8 mouse cellular contexts compared by ENCODE assay signal in the genomic region with DNA sequence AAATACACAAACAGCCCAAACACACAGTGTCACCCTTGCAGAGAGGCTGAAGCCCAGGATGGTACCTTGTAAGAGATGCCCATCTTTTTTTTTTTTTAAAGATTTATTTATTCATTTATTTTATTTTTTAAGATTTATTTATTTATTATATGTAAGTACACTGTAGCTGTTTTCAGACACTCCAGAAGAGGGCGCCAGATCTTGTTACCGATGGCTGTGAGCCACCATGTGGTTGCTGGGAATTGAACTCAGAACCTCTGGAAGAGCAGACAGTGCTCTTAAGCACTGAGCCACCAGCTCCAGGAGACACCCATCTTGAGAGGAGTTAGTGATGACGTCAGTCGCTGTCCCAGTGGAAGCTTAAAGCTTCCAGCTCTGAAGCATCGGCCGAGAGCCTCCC. TPM values are rescaled to one million over a fixed set of nuclear protein-coding genes. Genes with fewer than 3 reads are reported as not detected.
DNase-seq lines count a peak whose midpoint lies in the region; ATAC-seq and TF ChIP-seq lines count a peak whose summit lies in the region.
"Not testable (repeated sequence)": the region's sequence is repeated elsewhere in the genome, so short reads cannot be mapped to it uniquely, and the experiment has no call there.

No protein-coding gene starts in this region.

- 79% methylated on average over 6 of the region's 6 CpGs for WGBS in forebrain, postnatal 0 days
- 80% methylated on average over 6 of the region's 6 CpGs for WGBS in intestine, postnatal 0 days
- WGBS in liver, adult 2 months: 92% methylated on average over 6 of the region's 6 CpGs

- CTCF ChIA-PET in Patski (lab: Charles Lee): not testable (repeated sequence)

- not testable (repeated sequence) for H3K4me3 ChIP-seq in forebrain, postnatal 0 days (ENCODE audit: low read depth, low read length); intestine, postnatal 0 days (ENCODE audit: low read depth, low read length); liver, adult 2 months (ENCODE audit: insufficient read depth, low read depth, low read length)

- H3K4me2 ChIP-seq in forebrain, postnatal 0 days (ENCODE audit: low read depth); intestine, postnatal 0 days (replicated peaks; ENCODE audit: low read depth): not testable (repeated sequence)

- peaks cover 70% of the 10 kb centered on the region for H3K36me3 ChIP-seq in forebrain, postnatal 0 days (ENCODE audit: insufficient read depth)
- H3K36me3 ChIP-seq in intestine, postnatal 0 days (ENCODE audit: control insufficient read depth, insufficient read depth): peaks cover 82% of the 10 kb centered on the region
- peaks cover 34% of the 10 kb centered on the region for H3K36me3 ChIP-seq in liver, adult 2 months (ENCODE audit: control insufficient read depth, insufficient read depth, low read length)

- POLR2A ChIA-PET in Patski (lab: Charles Lee): not testable (repeated sequence)

- H3K27ac ChIP-seq in forebrain, postnatal 0 days (ENCODE audit: low read depth, low read length); intestine, postnatal 0 days (ENCODE audit: low read depth, low read length); liver, adult 2 months (replicated peaks; ENCODE audit: insufficient read depth, low read depth, low read length): not testable (repeated sequence)

- H3K9me3 ChIP-seq in forebrain, postnatal 0 days (ENCODE audit: low read length); intestine, postnatal 0 days (ENCODE audit: control insufficient read depth): not testable (repeated sequence)

- DNase-seq in B cell, adult 2 months: peak; percentile 52 to 54
- DNase-seq in Patski (ENCODE audit: low read depth, low spot score); brain, embryonic 14.5 days (ENCODE audit: low read depth); forebrain, postnatal 0 days; liver, adult 2 months (ENCODE audit: extremely low read depth, low read depth, low spot score): not testable (repeated sequence)
- DNase-seq in lung, postnatal 10 days: peak; percentile 23
- peak; percentile 50 for DNase-seq in thymus, postnatal 14 days

- not testable (repeated sequence) for H3K9ac ChIP-seq in forebrain, postnatal 0 days; intestine, postnatal 0 days (ENCODE audit: low read depth, low read length); liver, adult 2 months (ENCODE audit: low read depth, low read length)

- in situ Hi-C loops in Patski (cut with MboI; ENCODE audit: low pct_unique_long_range_greater_than_20kb): not testable (repeated sequence)

- ATAC-seq in Patski; forebrain, postnatal 0 days; intestine, postnatal 0 days: not testable (repeated sequence)

- H3K4me1 ChIP-seq in forebrain, postnatal 0 days (ENCODE audit: insufficient read depth); intestine, postnatal 0 days (replicated peaks; ENCODE audit: control insufficient read depth, insufficient read depth, low read length); liver, adult 2 months (ENCODE audit: control insufficient read depth, insufficient read depth, low read length): not testable (repeated sequence)

- not testable (repeated sequence) for H3K27me3 ChIP-seq in Patski; forebrain, postnatal 0 days (ENCODE audit: insufficient read depth, low read length); intestine, postnatal 0 days (replicated peaks; ENCODE audit: control insufficient read depth, insufficient read depth, low read length); liver, adult 2 months (ENCODE audit: control insufficient read depth, insufficient read depth, low read length)

- TF ChIP-seq CTCF in Patski (IDR thresholded peaks at IDR 0.05): peak; percentile 56
- 0 out of 2 replicates have a peak, but pooled peaks have one; percentile 1 for TF ChIP-seq CTCF in brain, embryonic 14.5 days (IDR thresholded peaks at IDR 0.05; ENCODE audit: borderline replicate concordance, extremely low read depth, insufficient read depth, insufficient read length)
- peak; percentile 16; the same call in 1 of the 2 replicates for TF ChIP-seq CTCF in forebrain, postnatal 0 days (IDR thresholded peaks at IDR 0.05; ENCODE audit: low read depth)
- peak; percentile 44 for TF ChIP-seq CTCF in intestine, postnatal 0 days (IDR thresholded peaks at IDR 0.05; ENCODE audit: low read depth)
- peak; percentile 28; the same call in 1 of the 2 replicates for TF ChIP-seq CTCF in liver, adult 2 months (IDR thresholded peaks at IDR 0.05; ENCODE audit: low read depth, low read length)

- not testable (repeated sequence) for TF ChIP-seq POLR2A in brain, embryonic 14.5 days (IDR thresholded peaks at IDR 0.05; ENCODE audit: borderline replicate concordance, extremely low read depth, insufficient read depth, insufficient read length, poor library complexity, severe bottlenecking); liver, adult 2 months (IDR thresholded peaks at IDR 0.05; ENCODE audit: extremely low read depth, insufficient read depth, low read length)

- H3K79me2 ChIP-seq in liver, adult 2 months (ENCODE audit: control insufficient read depth, insufficient read depth, low read length): not testable (repeated sequence)

RNA-seq across cellular contexts. Expression of a gene that starts 26.5 kb away (rescaled TPM):
- polyA plus RNA-seq in Patski (2021): 50.6 TPM
- polyA plus RNA-seq in brain, embryonic 14.5 days (2012; rRNA removed): 34.1 and 35.3 TPM in 2 replicates
- 40.8 and 47.6 TPM in 2 replicates for total RNA-seq in forebrain, postnatal 0 days (2014; rRNA removed)
- 20.3 and 24.0 TPM in 2 replicates for polyA plus RNA-seq in forebrain, postnatal 0 days (2015; fragmentation: Nextera tagmentation; extraction: Ambion mirVana)
- polyA plus RNA-seq in intestine, postnatal 0 days (2015; fragmentation: Nextera tagmentation; extraction: Ambion mirVana): 46.8 and 48.3 TPM in 2 replicates
- 10.0 and 11.4 TPM in 2 replicates for total RNA-seq in liver, adult 2 months (2014; rRNA removed)
- 6.8 and 8.3 TPM in 2 replicates for polyA plus RNA-seq in liver, adult 2 months (2012; rRNA removed)

RNA-seq across cellular contexts. Expression of a gene that starts 36.8 kb away (rescaled TPM):
- polyA plus RNA-seq in Patski (2021): 40.4 TPM
- polyA plus RNA-seq in brain, embryonic 14.5 days (2012; rRNA removed): 34.1 and 46.3 TPM in 2 replicates
- 9.2 and 13.3 TPM in 2 replicates for total RNA-seq in forebrain, postnatal 0 days (2014; rRNA removed)
- polyA plus RNA-seq in forebrain, postnatal 0 days (2015; fragmentation: Nextera tagmentation; extraction: Ambion mirVana): 9.8 and 20.1 TPM in 2 replicates
- 10.4 and 11.8 TPM in 2 replicates for polyA plus RNA-seq in intestine, postnatal 0 days (2015; fragmentation: Nextera tagmentation; extraction: Ambion mirVana)
- total RNA-seq in liver, adult 2 months (2014; rRNA removed): 5.2 and 7.4 TPM in 2 replicates
- 5.9 and 8.6 TPM in 2 replicates for polyA plus RNA-seq in liver, adult 2 months (2012; rRNA removed)

Comparison
In these comparisons a context has a peak if more than half of its experiments do, and no peak if none do; other contexts are left out.
1. CTCF ChIP-seq: peak in every context shown above with its lines; median percentile 56 in Patski; 44 in intestine, postnatal 0 days; 28 in liver, adult 2 months; 16 in forebrain, postnatal 0 days; 1 in brain, embryonic 14.5 days.